Mouse (Mus musculus) intestine, embryonic 16.5 days (tissue): ENCODE measurements around the gene Arl5b. TPM values are rescaled to one million over a fixed set of nuclear protein-coding genes. Genes with fewer than 3 reads are reported as not detected.
A peak's percentile ranks its signal among the peaks of the same experiment; 100 is the strongest.

Experiments used
- ATAC-seq: fragments of 200-750 bp; cut with Nextera tagmentation; 2 replicates; pipeline ENCODE4 v1.8.0; 2017; ENCODE audit warnings: moderate TSS enrichment, moderate library complexity
- H3K27ac ChIP-seq: fragments of 300-500 bp; sonication (generic); 2 replicates; pipeline ENCODE4 v1.5.1; 2014; ENCODE audit warnings: mild to moderate bottlenecking, low read length
- H3K27me3 ChIP-seq: fragments of 300-500 bp; sonication (generic); replicated peaks from 2 replicates; pipeline ENCODE4 v1.6.1; 2014; ENCODE audit warnings: low read length, control low read depth, mixed read lengths; ENCODE audit not compliant: control insufficient read depth, insufficient read depth
- H3K36me3 ChIP-seq: fragments of 300-500 bp; sonication (generic); 2 replicates; pipeline ENCODE4 v1.6.1; 2014; ENCODE audit warnings: low read length, control low read depth; ENCODE audit not compliant: control insufficient read depth, insufficient read depth
- H3K4me1 ChIP-seq: fragments of 300-500 bp; sonication (generic); 2 replicates; pipeline ENCODE4 v1.6.1; 2014; ENCODE audit warnings: low read length, control low read depth, mixed read lengths; ENCODE audit not compliant: control insufficient read depth, insufficient read depth
- H3K4me2 ChIP-seq: fragments of 300-500 bp; sonication (generic); 2 replicates; pipeline ENCODE4 v1.6.1; 2014; ENCODE audit warnings: low read depth, low read length, control low read depth
- H3K4me3 ChIP-seq: fragments of 300-500 bp; sonication (generic); 2 replicates; pipeline ENCODE4 v1.5.1; 2014; ENCODE audit warnings: mild to moderate bottlenecking, low read length
- H3K9ac ChIP-seq: fragments of 300-500 bp; sonication (generic); 2 replicates; pipeline ENCODE4 v1.6.1; 2014; ENCODE audit warnings: low read depth, low read length
- H3K9me3 ChIP-seq: fragments of 300-500 bp; sonication (generic); 2 replicates; pipeline ENCODE4 v1.6.1; 2016; ENCODE audit warnings: low read length, control low read depth; ENCODE audit not compliant: control insufficient read depth
- WGBS: fragments of 180-500 bp; shearing (Covaris S2); extraction: QIAGEN DNeasy Blood & Tissue Kit; methylation state at CpG from one replicate; pipeline ENCODE4 v1.1.7; 2014; 5-methylcytosine and 5-hydroxymethylcytosine counted together
- polyA plus RNA-seq: library from polyadenylated mRNA; unstranded; fragments of >200 nt; fragmentation: Nextera tagmentation; extraction: Ambion mirVana; gene quantifications from 2 replicates; pipeline ENCODE4 v1.2.1, GENCODE M21; 2015

The Arl5b gene
- polyA plus RNA-seq, result 18.1 and 19.6 TPM in 2 replicates

DNA sequence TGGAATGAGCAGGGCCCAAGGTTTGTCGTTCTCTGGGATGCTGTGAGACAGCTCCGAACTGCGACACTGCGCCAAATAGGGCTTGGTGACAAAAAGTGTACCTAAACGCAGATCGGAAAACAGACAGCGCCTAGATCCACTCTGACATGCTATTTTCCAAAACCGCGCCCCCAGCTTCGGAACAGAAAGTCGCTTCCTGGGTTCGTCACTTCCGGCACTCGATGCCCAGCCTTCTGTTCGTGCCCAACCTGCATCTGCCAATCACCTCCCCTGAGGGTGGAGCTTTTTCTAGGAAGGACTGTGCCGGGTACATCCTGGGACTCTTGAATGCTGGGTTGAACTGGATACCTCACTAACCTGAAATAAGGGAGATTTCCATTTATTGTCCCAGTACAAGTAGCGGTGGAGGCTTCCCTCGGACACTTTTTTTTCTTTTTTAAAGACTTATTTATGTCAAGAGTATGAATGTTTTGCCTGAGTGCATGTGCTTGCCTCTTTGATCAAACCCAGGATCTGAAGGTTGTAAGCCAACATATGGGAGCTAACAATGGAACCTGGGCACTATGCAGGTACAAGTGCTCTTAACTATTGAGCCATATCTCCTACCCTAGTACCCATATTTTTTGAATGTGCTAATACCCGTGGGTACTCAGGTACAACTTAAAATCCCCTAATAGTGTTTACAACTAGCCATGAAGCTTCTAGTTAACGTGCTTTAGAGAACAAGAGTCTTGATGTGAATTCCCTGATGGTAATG is at the start of gene Arl5b:
Gene Arl5b, plus strand, starts transcription at position 279 of the 757 bp plus-strand sequence.
- Histone ChIP-seq H3K9ac (peak within 1 kb of the TSS; percentile 80), H3K36me3 (no peaks in the 10 kb centered on the region), H3K27me3 (no peaks in the 10 kb centered on the region), H3K4me3 (peak within 1 kb of the TSS; percentile 80), H3K4me2 (peak within 1 kb of the TSS; percentile 56), H3K27ac (no peak within 1 kb of the TSS), H3K9me3 (no peaks in the 10 kb centered on the region), H3K4me1 (0 out of 2 replicates have a peak, but pooled peaks cover 3% of the 10 kb centered on the region)
- peak; percentile 98 for ATAC-seq
- WGBS, result 7% methylated on average over 20 of the region's 20 CpGs

DNA sequence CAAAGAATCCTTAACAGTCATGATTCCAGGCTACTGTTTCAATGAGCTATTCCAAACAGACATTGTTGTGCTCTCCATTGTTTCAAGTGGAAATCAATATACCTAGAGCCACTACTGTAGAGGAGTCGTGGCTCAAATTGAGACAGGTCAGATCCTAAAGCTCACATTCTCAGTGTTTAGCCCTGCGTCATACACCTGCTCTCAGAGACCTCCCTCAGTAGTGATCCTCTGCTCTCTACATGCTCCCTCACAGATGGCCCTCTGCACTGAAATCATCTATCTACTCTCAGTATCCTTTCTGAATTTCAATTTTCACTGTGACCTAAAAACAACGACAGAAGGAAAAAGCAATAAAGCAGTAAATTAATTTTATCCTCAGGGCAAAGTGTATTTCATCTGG is 41.7 kb upstream of the Arl5b start:
- no peak for ATAC-seq
- 75% methylated on average over 3 of the region's 3 CpGs for WGBS
- Histone ChIP-seq H3K9ac (no peak overlapping the region), H3K4me2 (no peak overlapping the region), H3K27me3 (no peaks in the 10 kb centered on the region), H3K9me3 (no peaks in the 10 kb centered on the region), H3K36me3 (no peaks in the 10 kb centered on the region), H3K4me1 (no peaks in the 10 kb centered on the region), H3K4me3 (no peak overlapping the region), H3K27ac (no peak overlapping the region)

DNA sequence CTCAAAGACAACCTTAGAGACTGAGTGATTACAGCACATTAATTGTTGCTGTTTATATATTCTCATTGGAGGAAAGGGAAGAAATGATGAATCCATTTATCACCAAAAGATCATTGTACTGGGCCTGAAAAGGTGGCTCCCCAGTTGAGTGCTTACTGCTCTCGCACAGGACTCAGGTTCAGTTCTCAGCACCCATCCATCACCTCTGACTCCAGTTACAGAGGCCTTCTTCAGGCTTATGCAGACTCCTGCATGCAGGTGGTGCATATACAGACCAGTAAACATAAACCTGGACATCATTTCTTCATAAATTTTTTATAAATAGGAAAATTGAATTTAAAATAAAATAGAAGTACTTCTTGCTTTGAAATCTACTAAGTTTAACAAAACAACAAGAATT is 41.1 kb upstream of the Arl5b start:
- no peak for ATAC-seq
- no peak overlapping the region for H3K4me3 ChIP-seq
- no peaks in the 10 kb centered on the region for H3K36me3 ChIP-seq
- H3K4me1 ChIP-seq, result no peaks in the 10 kb centered on the region
- H3K27ac ChIP-seq, result no peak overlapping the region
- H3K9ac ChIP-seq, result no peak overlapping the region
- H3K4me2 ChIP-seq, result no peak overlapping the region
- H3K27me3 ChIP-seq, result no peaks in the 10 kb centered on the region
- 90% methylated on average over 1 of the region's 1 CpGs for WGBS
- H3K9me3 ChIP-seq, result no peaks in the 10 kb centered on the region

DNA sequence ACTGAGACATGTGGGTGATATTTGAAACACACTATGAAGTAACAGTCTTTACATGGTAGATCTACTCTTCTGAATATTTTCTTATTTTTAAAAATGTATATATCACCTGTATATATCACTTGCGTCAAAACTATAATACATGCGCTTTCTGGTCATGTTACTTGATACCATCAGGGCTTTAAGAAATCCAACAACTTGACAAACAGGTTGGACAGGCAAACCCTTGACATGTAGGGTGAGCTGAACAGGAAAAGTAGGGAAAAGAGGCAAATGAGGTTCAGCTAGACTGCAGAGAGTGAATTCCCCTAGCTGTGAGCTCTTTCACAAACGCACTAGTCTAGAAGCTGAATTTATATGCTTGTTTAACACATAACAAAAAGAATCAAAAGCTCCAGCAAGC is 22.4 kb upstream of the Arl5b start:
- Histone ChIP-seq H3K9me3 (no peaks in the 10 kb centered on the region), H3K27me3 (no peaks in the 10 kb centered on the region), H3K36me3 (no peaks in the 10 kb centered on the region), H3K4me1 (no peaks in the 10 kb centered on the region), H3K4me2 (no peak overlapping the region), H3K9ac (no peak overlapping the region), H3K27ac (no peak overlapping the region), H3K4me3 (no peak overlapping the region)
- 85% methylated on average over 3 of the region's 3 CpGs for WGBS
- no peak for ATAC-seq

DNA sequence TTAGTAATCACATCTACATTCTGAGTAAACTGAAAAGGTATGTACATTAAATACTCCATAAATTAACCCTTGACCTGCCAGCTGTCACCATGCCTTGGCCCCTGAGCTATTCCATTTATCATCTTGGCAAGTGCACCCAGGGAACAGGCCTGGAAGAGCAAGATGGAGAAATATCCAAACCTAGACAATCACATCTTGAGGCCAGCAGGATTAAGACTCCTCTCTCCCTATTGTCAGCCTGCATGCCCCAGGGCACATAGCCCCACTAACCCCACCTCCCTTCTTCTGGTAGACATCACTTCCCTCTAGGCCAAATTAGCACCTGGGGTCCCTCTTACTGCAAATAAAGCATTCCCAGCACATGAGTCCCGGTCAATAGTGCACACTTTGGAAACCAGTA is 21.4 kb upstream of the Arl5b start:
- no peaks in the 10 kb centered on the region for H3K36me3 ChIP-seq
- H3K27ac ChIP-seq, result no peak overlapping the region
- no peak overlapping the region for H3K4me2 ChIP-seq
- no peak overlapping the region for H3K9ac ChIP-seq
- no peak overlapping the region for H3K4me3 ChIP-seq
- H3K27me3 ChIP-seq, result no peaks in the 10 kb centered on the region
- 93% methylated on average over 1 of the region's 1 CpGs for WGBS
- H3K9me3 ChIP-seq, result no peaks in the 10 kb centered on the region
- no peaks in the 10 kb centered on the region for H3K4me1 ChIP-seq
- no peak for ATAC-seq

DNA sequence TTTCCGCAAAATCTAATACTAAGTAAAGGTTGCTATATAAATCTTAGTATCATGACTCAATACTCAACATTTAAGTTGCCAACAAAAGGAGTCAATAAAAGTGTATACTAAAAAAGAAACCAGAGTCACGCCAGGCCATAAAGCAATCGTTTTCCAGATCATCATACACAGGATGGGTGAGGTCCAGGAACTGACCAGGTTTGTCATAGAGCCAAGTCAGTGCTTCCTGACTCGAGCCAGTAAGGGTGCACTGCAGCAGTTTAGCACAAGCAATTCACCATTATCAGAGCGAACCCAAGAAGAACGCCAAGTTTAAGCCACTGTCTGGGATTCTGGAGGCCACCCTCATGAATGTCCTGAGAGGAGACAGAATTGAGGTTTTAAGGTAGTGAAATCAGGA is 10.5 kb upstream of the Arl5b start:
- ATAC-seq, result no peak
- Histone ChIP-seq H3K36me3 (no peaks in the 10 kb centered on the region), H3K4me2 (no peak overlapping the region), H3K9me3 (no peaks in the 10 kb centered on the region), H3K27me3 (no peaks in the 10 kb centered on the region), H3K4me3 (no peak overlapping the region), H3K4me1 (no peaks in the 10 kb centered on the region), H3K9ac (no peak overlapping the region), H3K27ac (no peak overlapping the region)
- 78% methylated on average over 6 of the region's 6 CpGs for WGBS

DNA sequence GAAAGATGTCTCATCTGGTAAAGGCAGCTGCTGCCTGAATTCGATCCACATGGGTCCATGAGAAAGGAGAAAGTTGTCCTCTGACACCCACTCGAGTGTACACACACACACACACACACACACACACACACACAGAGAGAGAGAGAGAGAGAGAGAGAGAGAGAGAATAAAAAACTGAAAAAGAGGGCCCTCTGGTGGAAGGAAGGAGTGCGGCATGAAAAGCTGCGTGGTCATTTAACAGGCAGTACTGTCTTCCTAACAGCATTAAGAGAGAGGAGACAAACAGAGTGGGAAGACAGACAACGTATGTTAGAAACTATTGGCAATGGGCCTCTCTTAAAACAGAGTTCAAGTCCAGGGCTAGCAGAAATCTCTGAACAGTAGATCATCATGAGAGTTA is 8.9 kb upstream of the Arl5b start:
- H3K27ac ChIP-seq, result no peak overlapping the region

DNA sequence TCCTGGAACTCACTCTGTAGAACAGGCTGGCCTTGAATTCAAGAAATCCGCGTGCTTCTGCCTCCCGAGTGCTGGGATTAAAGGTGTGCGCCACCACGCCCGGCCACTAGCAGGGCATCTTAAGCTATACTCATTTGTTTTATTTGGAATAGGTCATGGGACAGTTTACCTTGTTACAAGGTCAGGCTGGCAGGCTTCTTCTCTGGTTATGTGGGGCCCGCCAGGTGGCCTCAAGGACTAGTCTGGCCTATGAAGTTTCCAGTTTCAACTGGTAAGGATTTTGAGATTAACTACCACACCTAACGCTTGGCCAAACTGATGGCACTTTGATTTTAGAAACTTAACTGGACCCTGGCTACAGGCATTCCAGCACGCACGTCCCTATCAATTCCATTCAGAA is 5.3 kb downstream of the Arl5b start:
- Histone ChIP-seq H3K36me3 (no peaks in the 10 kb centered on the region), H3K27me3 (no peaks in the 10 kb centered on the region), H3K9ac (peak overlapping the region; percentile 81), H3K4me1 (peaks cover 17% of the 10 kb centered on the region), H3K27ac (peak overlapping the region; percentile 91), H3K4me2 (peak overlapping the region; percentile 71), H3K9me3 (no peaks in the 10 kb centered on the region), H3K4me3 (peak overlapping the region; percentile 86)
- WGBS, result 16% methylated on average over 10 of the region's 10 CpGs
- ATAC-seq, result peak; percentile 55

More for the DNA sequence above, 8.9 kb upstream of the Arl5b start:
- Histone ChIP-seq H3K4me2 (no peak overlapping the region), H3K9ac (no peak overlapping the region), H3K4me3 (no peak overlapping the region), H3K9me3 (no peaks in the 10 kb centered on the region), H3K36me3 (no peaks in the 10 kb centered on the region), H3K4me1 (no peaks in the 10 kb centered on the region), H3K27me3 (no peaks in the 10 kb centered on the region)
- ATAC-seq, result no peak
- 46% methylated on average over 5 of the region's 5 CpGs for WGBS

DNA sequence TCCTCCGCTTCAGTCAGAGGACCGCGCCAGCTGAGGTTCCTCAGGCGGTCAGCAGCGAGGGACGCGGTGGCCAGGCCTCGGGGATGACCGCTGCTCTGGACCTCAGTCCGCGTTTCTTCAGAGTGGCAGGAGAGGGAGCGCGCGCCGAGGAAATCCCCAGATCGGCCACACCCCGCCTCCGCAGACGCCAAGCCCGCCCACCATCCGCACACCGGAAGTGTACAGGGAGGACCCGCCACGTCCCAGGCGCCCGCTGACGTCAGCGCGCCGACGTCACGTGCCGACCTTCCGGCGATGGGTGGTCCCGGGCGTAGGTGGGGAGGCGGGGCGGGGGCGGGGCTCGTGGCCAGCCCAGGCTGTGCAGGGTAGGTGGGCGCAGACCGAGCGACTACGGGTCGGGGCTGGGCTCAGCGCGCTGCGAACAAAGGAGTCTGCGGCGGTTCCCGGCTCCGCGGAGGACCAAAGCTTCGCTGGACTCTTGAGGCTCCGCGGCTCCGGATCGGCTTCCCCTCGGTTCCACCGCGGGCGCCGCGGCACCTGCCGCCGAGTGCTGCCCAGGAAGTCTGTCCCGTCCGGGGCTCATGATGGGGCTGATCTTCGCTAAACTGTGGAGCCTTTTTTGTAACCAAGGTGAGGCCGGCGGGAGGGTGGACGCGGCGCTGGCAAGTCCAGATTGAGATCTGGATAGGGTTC is 5.9 kb downstream of the Arl5b start, which contains the start of gene Nsun6:
Gene Nsun6, minus strand, starts transcription at position 125 of the 693 bp plus-strand sequence.
- 0% methylated on average over 75 of the region's 75 CpGs for WGBS
- ATAC-seq, result peak; percentile 98

More for the DNA sequence above, 5.9 kb downstream of the Arl5b start, which contains the start of gene Nsun6:
- Histone ChIP-seq H3K27me3 (no peaks in the 10 kb centered on the region), H3K9ac (peak within 1 kb of the TSS; percentile 94), H3K4me2 (peak within 1 kb of the TSS; percentile 71), H3K36me3 (no peaks in the 10 kb centered on the region), H3K9me3 (no peaks in the 10 kb centered on the region), H3K4me1 (peaks cover 17% of the 10 kb centered on the region), H3K27ac (peak within 1 kb of the TSS; percentile 93), H3K4me3 (peak within 1 kb of the TSS; percentile 86)
